Mouse (Mus musculus) CH12.LX (cell line): ENCODE data around the gene Slc27a1. TPM values are rescaled to one million over a fixed set of nuclear protein-coding genes. Genes with fewer than 3 reads are reported as not detected.

Source experiments
- DNase-seq: peaks from one replicate; pipeline ENCODE4 v3.0.0-alpha.2; 2013; ENCODE audit errors: extremely low read depth
- H3K27ac ChIP-seq: 2 replicates; pipeline ENCODE4 v1.5.1; 2012; ENCODE audit warnings: low read depth, mild to moderate bottlenecking, control low read depth, moderate library complexity; ENCODE audit not compliant: insufficient read depth
- H3K27me3 ChIP-seq: replicated peaks from 2 replicates; pipeline ENCODE3; 2012; ENCODE audit warnings: inconsistent platforms
- H3K36me3 ChIP-seq, 2 experiments: replicated peaks in 1 of 2; 2 replicates each; pipeline versions ENCODE3 to v1.6.1; 2012; ENCODE audit warnings: inconsistent platforms in 1 of 2, low read length in 1 of 2, mild to moderate bottlenecking in 1 of 2, mixed read lengths in 1 of 2, moderate library complexity in 1 of 2; ENCODE audit not compliant: control insufficient read depth in 1 of 2, insufficient read depth in 1 of 2
- H3K4me1 ChIP-seq, 2 experiments: 2 replicates each; pipeline ENCODE4 v1.6.1; 2012; ENCODE audit warnings: inconsistent platforms in 1 of 2, moderate library complexity in 1 of 2; ENCODE audit not compliant: insufficient read depth in 2 of 2, control insufficient read depth in 1 of 2
- H3K4me2 ChIP-seq: 2 replicates; pipeline ENCODE4 v1.6.1; 2012; ENCODE audit warnings: low read depth, mild to moderate bottlenecking, control low read depth; ENCODE audit not compliant: poor library complexity, insufficient read depth, severe bottlenecking
- H3K4me3 ChIP-seq, 3 experiments: fragments of 150-350 bp in 1 of 3; sonication (generic) in 1 of 3; replicated peaks in 1 of 3; 2 replicates each; pipeline versions ENCODE3 to v1.5.1; 2011 to 2012; ENCODE audit warnings: low read depth in 2 of 3, low read length in 2 of 3, mild to moderate bottlenecking in 2 of 3, moderate library complexity in 2 of 3, control low read depth in 1 of 3, improper control_type of control experiment in 1 of 3, inconsistent platforms in 1 of 3, mixed read lengths in 1 of 3; ENCODE audit not compliant: poor library complexity in 1 of 3
- H3K79me2 ChIP-seq: replicated peaks from 2 replicates; pipeline ENCODE4 v1.6.1; 2012; ENCODE audit warnings: mild to moderate bottlenecking, moderate library complexity; ENCODE audit not compliant: control insufficient read depth, poor library complexity, insufficient read depth, severe bottlenecking; ENCODE audit errors: extremely low read depth
- H3K9ac ChIP-seq: 2 replicates; pipeline ENCODE4 v1.6.1; 2012; ENCODE audit warnings: low read depth, mild to moderate bottlenecking, control low read depth, moderate library complexity; ENCODE audit not compliant: insufficient read depth
- H3K9me3 ChIP-seq: replicated peaks from 2 replicates; pipeline ENCODE3; 2012; ENCODE audit warnings: low read length, inconsistent platforms, mixed read lengths
- BHLHE40 ChIP-seq: IDR thresholded peaks from 2 replicates; pipeline ENCODE4 v1.6.1; 2011; ENCODE audit warnings: mild to moderate bottlenecking, low read depth, low read length, improper control_type of control experiment
- CHD2 ChIP-seq: IDR thresholded peaks from 2 replicates; pipeline ENCODE4 v1.6.1; 2011; ENCODE audit warnings: low read length, improper control_type of control experiment
- E2F4 ChIP-seq: IDR thresholded peaks from 2 replicates; pipeline ENCODE4 v1.6.1; 2011; ENCODE audit warnings: low read depth, low read length, improper control_type of control experiment; ENCODE audit not compliant: insufficient replicate concordance
- EP300 ChIP-seq: IDR thresholded peaks from 2 replicates; pipeline ENCODE4 v1.6.1; 2011; ENCODE audit warnings: low read length, improper control_type of control experiment
- ETS1 ChIP-seq: conservative IDR thresholded peaks from 2 replicates; pipeline ENCODE4 v1.6.1; 2012; ENCODE audit warnings: low read depth, mild to moderate bottlenecking, inconsistent platforms, low read length, improper control_type of control experiment, moderate library complexity
- GABPA ChIP-seq: IDR thresholded peaks from 2 replicates; pipeline ENCODE4 v1.6.1; 2012; ENCODE audit warnings: low read depth, low read length, improper control_type of control experiment, inconsistent platforms; ENCODE audit not compliant: insufficient replicate concordance
- HCFC1 ChIP-seq: IDR thresholded peaks from 2 replicates; pipeline ENCODE4 v1.6.1; 2012; ENCODE audit warnings: low read depth, mild to moderate bottlenecking, inconsistent platforms, low read length, improper control_type of control experiment
- JUND ChIP-seq: conservative IDR thresholded peaks from 2 replicates; pipeline ENCODE4 v1.6.1; 2011; ENCODE audit warnings: low read depth, low read length, improper control_type of control experiment
- KAT2A ChIP-seq: IDR thresholded peaks from 2 replicates; pipeline ENCODE4 v1.6.1; 2012; ENCODE audit warnings: low read length, improper control_type of control experiment, inconsistent platforms; ENCODE audit not compliant: insufficient replicate concordance
- MAFK ChIP-seq: IDR thresholded peaks from 2 replicates; pipeline ENCODE4 v1.6.1; 2011; ENCODE audit warnings: low read length, improper control_type of control experiment; ENCODE audit not compliant: insufficient replicate concordance
- MAX ChIP-seq: IDR thresholded peaks from 2 replicates; pipeline ENCODE4 v1.6.1; 2011; ENCODE audit warnings: low read length, improper control_type of control experiment
- MEF2A ChIP-seq: IDR thresholded peaks from 2 replicates; pipeline ENCODE4 v1.6.1; 2014; ENCODE audit warnings: low read depth, mild to moderate bottlenecking, inconsistent platforms, low read length, improper control_type of control experiment, borderline replicate concordance
- MXI1 ChIP-seq: IDR thresholded peaks from 2 replicates; pipeline ENCODE4 v1.6.1; 2011; ENCODE audit warnings: mild to moderate bottlenecking, low read depth, low read length, improper control_type of control experiment
- MYC ChIP-seq: IDR thresholded peaks from 2 replicates; pipeline ENCODE4 v1.6.1; 2011; ENCODE audit warnings: low read depth, mild to moderate bottlenecking, improper control_type of control experiment, low read length
- NELFE ChIP-seq: IDR thresholded peaks from 2 replicates; pipeline ENCODE4 v1.6.1; 2011; ENCODE audit warnings: low read depth, low read length, improper control_type of control experiment
- PAX5 ChIP-seq: IDR thresholded peaks from 2 replicates; pipeline ENCODE4 v1.6.1; 2012; ENCODE audit warnings: low read length, inconsistent platforms, mixed read lengths
- POLR2A ChIP-seq: IDR thresholded peaks from 2 replicates; pipeline ENCODE4 v1.6.1; 2011; ENCODE audit warnings: low read depth, mild to moderate bottlenecking, improper control_type of control experiment, low read length
- RAD21 ChIP-seq: IDR thresholded peaks from 2 replicates; pipeline ENCODE4 v1.6.1; 2011; ENCODE audit warnings: low read depth, mild to moderate bottlenecking, low read length, improper control_type of control experiment, moderate library complexity
- RCOR1 ChIP-seq: conservative IDR thresholded peaks from 2 replicates; pipeline ENCODE4 v1.6.1; 2012; ENCODE audit warnings: low read depth, mild to moderate bottlenecking, inconsistent platforms, low read length, improper control_type of control experiment
- SIN3A ChIP-seq: IDR thresholded peaks from 2 replicates; pipeline ENCODE4 v1.6.1; 2012; ENCODE audit warnings: low read length, improper control_type of control experiment, inconsistent platforms
- SMC3 ChIP-seq: IDR thresholded peaks from 2 replicates; pipeline ENCODE4 v1.6.1; 2011; ENCODE audit warnings: low read depth, low read length, improper control_type of control experiment
- TBP ChIP-seq: conservative IDR thresholded peaks from 2 replicates; pipeline ENCODE4 v1.6.1; 2011; ENCODE audit warnings: low read depth, low read length, improper control_type of control experiment
- TCF12 ChIP-seq: IDR thresholded peaks from 2 replicates; pipeline ENCODE4 v1.6.1; 2014; ENCODE audit warnings: low read depth, mild to moderate bottlenecking, inconsistent platforms, low read length, improper control_type of control experiment
- UBTF ChIP-seq: IDR thresholded peaks from 2 replicates; pipeline ENCODE4 v1.6.1; 2012; ENCODE audit warnings: low read depth, mild to moderate bottlenecking, inconsistent platforms, low read length, improper control_type of control experiment, moderate library complexity
- USF1 ChIP-seq: IDR thresholded peaks from 2 replicates; pipeline ENCODE4 v1.6.1; 2014; ENCODE audit warnings: low read depth, mild to moderate bottlenecking, inconsistent platforms, low read length, improper control_type of control experiment
- USF2 ChIP-seq: conservative IDR thresholded peaks from 2 replicates; pipeline ENCODE4 v1.6.1; 2011; ENCODE audit warnings: low read depth, low read length, improper control_type of control experiment
- ZC3H11A ChIP-seq: IDR thresholded peaks from 2 replicates; pipeline ENCODE4 v1.6.1; 2012; ENCODE audit warnings: low read depth, mild to moderate bottlenecking, inconsistent platforms, low read length, improper control_type of control experiment
- ZKSCAN1 ChIP-seq: IDR thresholded peaks from 2 replicates; pipeline ENCODE4 v1.6.1; 2012; ENCODE audit warnings: low read depth, inconsistent platforms, low read length, improper control_type of control experiment, borderline replicate concordance
- ZMIZ1 ChIP-seq: IDR thresholded peaks from 2 replicates; pipeline ENCODE4 v1.6.1; 2012; ENCODE audit warnings: low read depth, mild to moderate bottlenecking, inconsistent platforms, low read length, improper control_type of control experiment
- dilution Hi-C: fragments of 300-500 bp; cut with MboI; formaldehyde crosslinking; loops from 2 replicates; pipeline ENCODE4 v1.14.3; 2020; ENCODE audit warnings: low sequenced_read_pairs; ENCODE audit not compliant: extremely low pct_unique_long_range_greater_than_20kb, extremely low pct_ligation_motif_present
- in situ Hi-C: fragments of 300-500 bp; cut with MboI; formaldehyde crosslinking; loops from 3 replicates; pipeline ENCODE4 v1.14.3; 2019; ENCODE audit warnings: low sequenced_read_pairs, low pct_ligation_motif_present, low pct_unique_long_range_greater_than_20kb, mixed read lengths
- polyA plus RNA-seq: library from polyadenylated mRNA; unstranded; fragments of >175 nt; gene quantifications from 2 replicates; pipeline ENCODE4 v1.2.1, GENCODE M21; 2012; ENCODE audit warnings: low read depth; ENCODE audit not compliant: insufficient read length
- total RNA-seq, 2 experiments: library from RNA; depleted of rRNA; stranded (reverse); fragments of 300-350 nt in 1 of 2; fragments of >200 nt in 1 of 2; gene quantifications; 2 replicates each; pipeline ENCODE4 v1.2.3; 2012 to 2014

Gene Slc27a1
- total and polyA plus RNA-seq, 3 experiments, result 1.8 to 4.0 (median 2.4) TPM

DNA sequence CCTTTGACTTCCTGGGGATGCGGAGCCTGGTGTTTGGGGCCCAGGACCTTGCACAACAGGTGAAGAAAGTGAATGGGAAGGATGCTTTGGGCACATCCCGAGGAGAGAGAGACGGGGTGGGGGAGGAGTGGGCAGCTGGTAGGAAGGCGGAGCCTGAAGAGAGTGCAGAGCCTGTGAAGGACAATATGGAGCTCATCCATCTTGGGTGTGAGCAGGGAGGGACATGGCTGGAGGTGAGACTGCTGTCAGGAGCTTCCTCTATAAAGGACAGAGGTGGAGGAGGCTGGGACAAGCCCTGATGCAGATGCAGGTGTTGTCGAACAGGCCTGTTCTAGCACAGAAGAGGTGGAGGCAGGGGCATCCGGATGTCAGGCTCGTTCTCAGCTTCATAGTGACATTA is 35.3 kb downstream of the Slc27a1 start:
- dilution Hi-C loops, result no loop called here
- H3K27me3 ChIP-seq, result no peaks in the 10 kb centered on the region
- 0 out of 2 replicates have a peak overlapping the region, but pooled peaks have one; percentile 6 for H3K27ac ChIP-seq
- H3K36me3 ChIP-seq, result peaks cover 59 to 95% of the 10 kb centered on the region in 2 experiments
- in situ Hi-C loops, result no loop called here
- H3K4me3 ChIP-seq, result no peak overlapping the region
- H3K4me1 ChIP-seq, result peaks cover 29 to 78% of the 10 kb centered on the region in 2 experiments
- H3K9ac ChIP-seq, result no peak overlapping the region
- H3K9me3 ChIP-seq, result no peaks in the 10 kb centered on the region
- H3K79me2 ChIP-seq, result no peaks in the 10 kb centered on the region
- TF ChIP-seq RCOR1 (no peak), TCF12 (no peak), KAT2A (no peak), NELFE (no peak), EP300 (no peak), USF2 (no peak), ZKSCAN1 (no peak), ETS1 (no peak), USF1 (no peak), SMC3 (no peak), POLR2A (no peak), SIN3A (no peak)
- DNase-seq, result no peak
- no peak overlapping the region for H3K4me2 ChIP-seq

DNA sequence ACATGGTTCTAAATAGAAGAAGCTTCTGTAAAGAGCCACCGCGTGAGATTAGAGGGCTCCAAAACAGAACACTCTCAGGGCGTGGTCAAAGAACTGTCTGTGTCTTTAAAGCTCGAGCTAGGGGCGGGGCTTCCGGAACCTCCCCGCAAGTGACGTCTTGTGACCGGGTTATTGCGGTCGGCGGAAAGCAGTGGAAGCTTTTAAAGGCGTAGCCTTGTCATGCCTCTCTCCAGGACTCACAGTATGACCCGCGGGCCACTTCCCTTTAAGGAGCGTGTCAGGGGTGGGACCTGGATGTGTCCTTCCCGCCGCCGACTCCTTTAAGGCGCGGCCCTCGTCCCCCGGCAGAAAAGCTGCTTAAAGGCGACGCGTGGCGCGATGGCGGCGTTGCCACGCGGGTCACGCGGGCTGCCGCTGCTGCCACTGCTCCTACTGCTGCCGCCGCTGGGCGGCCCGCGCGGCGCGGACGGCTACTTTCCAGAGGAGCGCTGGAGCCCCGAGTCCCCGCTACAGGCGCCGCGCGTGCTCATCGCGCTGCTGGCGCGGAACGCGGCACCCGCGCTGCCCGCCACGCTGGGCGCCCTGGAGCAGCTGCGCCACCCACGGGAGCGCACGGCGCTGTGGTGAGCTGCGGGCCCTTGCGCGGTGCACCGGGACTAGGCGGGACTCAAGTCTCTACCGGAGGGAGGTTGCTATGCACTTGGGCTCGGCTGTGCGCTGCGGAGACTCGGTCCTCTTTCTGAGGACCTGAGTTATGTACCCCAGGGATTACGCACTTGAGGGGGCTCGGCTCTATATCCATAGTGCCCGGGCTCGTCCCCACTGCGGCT is 42.4 kb downstream of the Slc27a1 start, which contains the start of gene Colgalt1:
Colgalt1 (plus strand) TSS at position 177 of the 830 bp plus-strand sequence.
- H3K9ac ChIP-seq, result peak within 1 kb of the TSS; percentile 79
- H3K4me1 ChIP-seq, result peaks cover 16 to 62% of the 10 kb centered on the region in 2 experiments
- no peaks in the 10 kb centered on the region for H3K27me3 ChIP-seq
- in situ Hi-C loops (no loop called here), dilution Hi-C loops (no loop called here)
- H3K9me3 ChIP-seq, result no peaks in the 10 kb centered on the region
- peaks cover 30 to 75% of the 10 kb centered on the region in 2 experiments for H3K36me3 ChIP-seq
- H3K4me2 ChIP-seq, result peak within 1 kb of the TSS; percentile 83
- peak; percentile 99 for DNase-seq
- peak within 1 kb of the TSS; percentile 86 to 90 (median 86) for H3K4me3 ChIP-seq
- peaks cover 20% of the 10 kb centered on the region for H3K79me2 ChIP-seq
- peak within 1 kb of the TSS; percentile 48 for H3K27ac ChIP-seq
- TF ChIP-seq POLR2A, result peak; percentile 77
- no peak for TF ChIP-seq GABPA
- no peak for TF ChIP-seq ZKSCAN1
- peak; percentile 92 for TF ChIP-seq MXI1
- TF ChIP-seq KAT2A, result 0 out of 2 replicates have a peak, but pooled peaks have one; percentile 7
- peak; percentile 66; the same call in 1 of the 2 replicates for TF ChIP-seq BHLHE40
- TF ChIP-seq MEF2A, result no peak
- no peak; the same call in 1 of the 2 replicates for TF ChIP-seq CHD2
- TF ChIP-seq USF2, result peak; percentile 58
- TF ChIP-seq RCOR1, result no peak
- TF ChIP-seq ZMIZ1, result peak; percentile 84
- TF ChIP-seq EP300, result no peak
- no peak; the same call in 1 of the 2 replicates for TF ChIP-seq SMC3
- TF ChIP-seq TCF12, result peak; percentile 45; the same call in 1 of the 2 replicates
- peak; percentile 60; the same call in 1 of the 2 replicates for TF ChIP-seq NELFE
- TF ChIP-seq MAX, result peak; percentile 69
- peak; percentile 99 for TF ChIP-seq SIN3A
- no peak for TF ChIP-seq PAX5
- peak; percentile 66 for TF ChIP-seq MYC
- TF ChIP-seq MAFK, result no peak
- peak; percentile 83 for TF ChIP-seq TBP
- no peak for TF ChIP-seq RAD21
- peak; percentile 78; the same call in 1 of the 2 replicates for TF ChIP-seq UBTF
- no peak for TF ChIP-seq JUND
- peak; percentile 72; the same call in 1 of the 2 replicates for TF ChIP-seq E2F4
- peak; percentile 79 for TF ChIP-seq HCFC1
- TF ChIP-seq ZC3H11A, result no peak
